Mouse (Mus musculus): ENCODE data around the gene Zcchc2. TPM values are rescaled to one million over a fixed set of nuclear protein-coding genes. Genes with fewer than 3 reads are reported as not detected.

Gene Zcchc2
- total and polyA plus RNA-seq, 3 experiments = 6.6 to 9.8 (median 8.3) TPM

- intact Hi-C loops (cut with DNase I) = no loop called here
- WGBS = 84% methylated on average over 6 of the region's 6 CpGs
- peaks cover 9% of the 10 kb centered on the region for H3K4me1 ChIP-seq (ENCODE audit: control insufficient read depth, insufficient read depth, low read length)
- H3K27ac ChIP-seq = no peak overlapping the region
- DNase-seq = no peak
- no peak overlapping the region for H3K9ac ChIP-seq (ENCODE audit: low read depth, low read length)
- H3K4me3 ChIP-seq = no peak overlapping the region
- TF ChIP-seq POLR2A (IDR thresholded peaks at IDR 0.05; ENCODE audit: insufficient read depth, low read depth, low read length) (no peak), CTCF (IDR thresholded peaks at IDR 0.05) (no peak), EP300 (IDR thresholded peaks at IDR 0.05; ENCODE audit: insufficient read depth, low read depth, low read length) (no peak)
- peaks cover 2% of the 10 kb centered on the region for H3K36me3 ChIP-seq (ENCODE audit: control insufficient read depth, insufficient read depth, low read length)
- H3K27me3 ChIP-seq (ENCODE audit: control insufficient read depth, insufficient read depth, low read length) = no peaks in the 10 kb centered on the region
- H3K79me2 ChIP-seq (replicated peaks; ENCODE audit: control insufficient read depth, insufficient read depth, low read length) = no peaks in the 10 kb centered on the region
These were observed 77.1 kb downstream of the Zcchc2 start for GRCm38 (mm10) chr1:106067306-106067705.

GRCm38 (mm10) chr1:106069867-106070543 is 79.8 kb downstream of the Zcchc2 start:
- no peak for TF ChIP-seq EP300 (IDR thresholded peaks at IDR 0.05; ENCODE audit: insufficient read depth, low read depth, low read length)
- TF ChIP-seq CTCF (IDR thresholded peaks at IDR 0.05) = no peak
- TF ChIP-seq POLR2A (IDR thresholded peaks at IDR 0.05; ENCODE audit: insufficient read depth, low read depth, low read length) = no peak
- H3K36me3 ChIP-seq (ENCODE audit: control insufficient read depth, insufficient read depth, low read length) = no peaks in the 10 kb centered on the region
- H3K4me3 ChIP-seq = no peak overlapping the region
- intact Hi-C loops (cut with DNase I) = loop anchor here (2.0 kb wide), 1 partner anchor 101 kb away; the partner anchor contains the start of gene Phlpp1
- peaks cover 2% of the 10 kb centered on the region for H3K4me1 ChIP-seq (ENCODE audit: control insufficient read depth, insufficient read depth, low read length)
- H3K27ac ChIP-seq = no peak overlapping the region
- H3K27me3 ChIP-seq (ENCODE audit: control insufficient read depth, insufficient read depth, low read length) = no peaks in the 10 kb centered on the region
- WGBS = 59% methylated on average over 7 of the region's 7 CpGs
- DNase-seq = no peak
- no peak overlapping the region for H3K9ac ChIP-seq (ENCODE audit: low read depth, low read length)
- H3K79me2 ChIP-seq (replicated peaks; ENCODE audit: control insufficient read depth, insufficient read depth, low read length) = no peaks in the 10 kb centered on the region

- TF ChIP-seq EP300 (IDR thresholded peaks at IDR 0.05; ENCODE audit: insufficient read depth, low read depth, low read length) (no peak), POLR2A (IDR thresholded peaks at IDR 0.05; ENCODE audit: insufficient read depth, low read depth, low read length) (no peak), CTCF (IDR thresholded peaks at IDR 0.05) (no peak)
- H3K27me3 ChIP-seq (ENCODE audit: control insufficient read depth, insufficient read depth, low read length) = no peaks in the 10 kb centered on the region
- intact Hi-C loops (cut with DNase I) = loop anchor here (2.0 kb wide), 1 partner anchor 100 kb away; the partner anchor contains the start of gene Phlpp1
These were observed 80.6 kb downstream of the Zcchc2 start for GRCm38 (mm10) chr1:106070814-106071213.

GRCm38 (mm10) chr1:106071237-106072070 is 81.2 kb downstream of the Zcchc2 start:
- no peaks in the 10 kb centered on the region for H3K79me2 ChIP-seq (replicated peaks; ENCODE audit: control insufficient read depth, insufficient read depth, low read length)
- intact Hi-C loops (cut with DNase I) = loop anchor here (1.0 to 2.0 kb wide), 2 partner anchors 99 to 324 kb away; partner anchors contain the start of gene Phlpp1
- no peaks in the 10 kb centered on the region; the same call in 1 of the 2 replicates for H3K36me3 ChIP-seq (ENCODE audit: control insufficient read depth, insufficient read depth, low read length)
- no peak for TF ChIP-seq POLR2A (IDR thresholded peaks at IDR 0.05; ENCODE audit: insufficient read depth, low read depth, low read length)
- TF ChIP-seq EP300 (IDR thresholded peaks at IDR 0.05; ENCODE audit: insufficient read depth, low read depth, low read length) = no peak
- peak; percentile 95 for TF ChIP-seq CTCF (IDR thresholded peaks at IDR 0.05)
- H3K4me3 ChIP-seq = no peak overlapping the region
- 33% methylated on average over 9 of the region's 9 CpGs for WGBS
- no peak overlapping the region for H3K27ac ChIP-seq
- no peak overlapping the region for H3K9ac ChIP-seq (ENCODE audit: low read depth, low read length)
- DNase-seq = peak; percentile 68 to 86
- peaks cover 2% of the 10 kb centered on the region for H3K4me1 ChIP-seq (ENCODE audit: control insufficient read depth, insufficient read depth, low read length)
- H3K27me3 ChIP-seq (ENCODE audit: control insufficient read depth, insufficient read depth, low read length) = no peaks in the 10 kb centered on the region

More at GRCm38 (mm10) chr1:106070814-106071213, 80.6 kb downstream of the Zcchc2 start:
- DNase-seq = no peak
- H3K36me3 ChIP-seq (ENCODE audit: control insufficient read depth, insufficient read depth, low read length) = no peaks in the 10 kb centered on the region
- no peak overlapping the region for H3K9ac ChIP-seq (ENCODE audit: low read depth, low read length)
- 58% methylated on average over 4 of the region's 4 CpGs for WGBS
- H3K79me2 ChIP-seq (replicated peaks; ENCODE audit: control insufficient read depth, insufficient read depth, low read length) = no peaks in the 10 kb centered on the region
- H3K4me1 ChIP-seq (ENCODE audit: control insufficient read depth, insufficient read depth, low read length) = peaks cover 2% of the 10 kb centered on the region
- no peak overlapping the region for H3K4me3 ChIP-seq
- no peak overlapping the region for H3K27ac ChIP-seq

GRCm38 (mm10) chr1:106072071-106072440 is 81.8 kb downstream of the Zcchc2 start:
- Histone ChIP-seq H3K27ac (no peak overlapping the region), H3K4me1 (ENCODE audit: control insufficient read depth, insufficient read depth, low read length) (peaks cover 5% of the 10 kb centered on the region), H3K9ac (ENCODE audit: low read depth, low read length) (no peak overlapping the region), H3K27me3 (ENCODE audit: control insufficient read depth, insufficient read depth, low read length) (no peaks in the 10 kb centered on the region), H3K79me2 (replicated peaks; ENCODE audit: control insufficient read depth, insufficient read depth, low read length) (no peaks in the 10 kb centered on the region), H3K4me3 (no peak overlapping the region), H3K36me3 (ENCODE audit: control insufficient read depth, insufficient read depth, low read length) (peaks cover 2% of the 10 kb centered on the region; the same call in 1 of the 2 replicates)
- intact Hi-C loops (cut with DNase I) = loop anchor here (1.0 kb wide), 1 partner anchor 323 kb away; no protein-coding TSS in a partner anchor
- WGBS = 51% methylated on average over 10 of the region's 10 CpGs
- no peak for DNase-seq
- no peak for TF ChIP-seq POLR2A (IDR thresholded peaks at IDR 0.05; ENCODE audit: insufficient read depth, low read depth, low read length)
- TF ChIP-seq EP300 (IDR thresholded peaks at IDR 0.05; ENCODE audit: insufficient read depth, low read depth, low read length) = no peak
- no peak for TF ChIP-seq CTCF (IDR thresholded peaks at IDR 0.05)

Measured in heart, adult 2 months (tissue).